Mouse (Mus musculus): ENCODE measurements at regions not wholly inside any gene's neighbourhood (a gene's known extent, or its start where the extent isn't known, plus 50 kb on each side); places are given as distances from the start of the nearest gene placed in this dataset.

GRCm38 (mm10) chr13:84062616-84063015 is 159.5 kb upstream of the Tmem161b start:
- Histone ChIP-seq H3K4me2 (ENCODE audit: low read length) (no peak overlapping the region), H3K4me1 (replicated peaks; ENCODE audit: insufficient read depth, low read length) (no peaks in the 10 kb centered on the region), H3K9me3 (replicated peaks; ENCODE audit: low read length) (no peaks in the 10 kb centered on the region), H3K36me3 (ENCODE audit: insufficient read depth, low read length) (no peaks in the 10 kb centered on the region), H3K27me3 (ENCODE audit: insufficient read depth, low read length) (no peaks in the 10 kb centered on the region), H3K4me3 (replicated peaks; ENCODE audit: low read depth, low read length) (no peak overlapping the region), H3K9ac (ENCODE audit: low read depth, low read length) (no peak overlapping the region), H3K27ac (no peak overlapping the region)
- ATAC-seq (replicated peaks; ENCODE audit: low FRiP score, low read depth) (no peak), DNase-seq (ENCODE audit: low spot score) (no peak)
- WGBS: 69% methylated on average over 2 of the region's 2 CpGs
- no peak for TF ChIP-seq CTCF (IDR thresholded peaks at IDR 0.05; ENCODE audit: low read depth)

GRCm38 (mm10) chr13:84063406-84063805 is 158.7 kb upstream of the Tmem161b start:
- H3K27me3 ChIP-seq (ENCODE audit: insufficient read depth, low read length): no peaks in the 10 kb centered on the region
- H3K4me2 ChIP-seq (ENCODE audit: low read length): no peak overlapping the region
- no peaks in the 10 kb centered on the region for H3K36me3 ChIP-seq (ENCODE audit: insufficient read depth, low read length)
- no peaks in the 10 kb centered on the region for H3K4me1 ChIP-seq (replicated peaks; ENCODE audit: insufficient read depth, low read length)
- no peak overlapping the region for H3K4me3 ChIP-seq (replicated peaks; ENCODE audit: low read depth, low read length)
- no peak overlapping the region for H3K27ac ChIP-seq
- H3K9ac ChIP-seq (ENCODE audit: low read depth, low read length): no peak overlapping the region
- no peak for TF ChIP-seq CTCF (IDR thresholded peaks at IDR 0.05; ENCODE audit: low read depth)
- H3K9me3 ChIP-seq (replicated peaks; ENCODE audit: low read length): no peaks in the 10 kb centered on the region
- DNase-seq (ENCODE audit: low spot score): no peak
- ATAC-seq (replicated peaks; ENCODE audit: low FRiP score, low read depth): no peak
- 46% methylated on average over 2 of the region's 2 CpGs for WGBS

- H3K36me3 ChIP-seq (ENCODE audit: insufficient read depth, low read length): no peaks in the 10 kb centered on the region
- no peaks in the 10 kb centered on the region for H3K4me1 ChIP-seq (replicated peaks; ENCODE audit: insufficient read depth, low read length)
- peak; percentile 68; the same call in 1 of the 2 replicates for ATAC-seq (replicated peaks; ENCODE audit: low FRiP score, low read depth)
- peak overlapping the region; percentile 30; the same call in 1 of the 2 replicates for H3K4me2 ChIP-seq (ENCODE audit: low read length)
- H3K27ac ChIP-seq: no peak overlapping the region
- peak; percentile 37 for DNase-seq (ENCODE audit: low spot score)
- WGBS: 38% methylated on average over 5 of the region's 5 CpGs
- H3K9ac ChIP-seq (ENCODE audit: low read depth, low read length): no peak overlapping the region
- no peaks in the 10 kb centered on the region for H3K9me3 ChIP-seq (replicated peaks; ENCODE audit: low read length)
- no peaks in the 10 kb centered on the region for H3K27me3 ChIP-seq (ENCODE audit: insufficient read depth, low read length)
- TF ChIP-seq CTCF (IDR thresholded peaks at IDR 0.05; ENCODE audit: low read depth): no peak
- H3K4me3 ChIP-seq (replicated peaks; ENCODE audit: low read depth, low read length): no peak overlapping the region
Measured at GRCm38 (mm10) chr13:84064291-84064940, 157.7 kb upstream of the Tmem161b start.

GRCm38 (mm10) chr13:84065256-84065898 is 156.7 kb upstream of the Tmem161b start:
- Histone ChIP-seq H3K4me3 (replicated peaks; ENCODE audit: low read depth, low read length) (no peak overlapping the region), H3K27ac (no peak overlapping the region), H3K4me2 (ENCODE audit: low read length) (no peak overlapping the region), H3K36me3 (ENCODE audit: insufficient read depth, low read length) (no peaks in the 10 kb centered on the region), H3K9ac (ENCODE audit: low read depth, low read length) (no peak overlapping the region), H3K9me3 (replicated peaks; ENCODE audit: low read length) (no peaks in the 10 kb centered on the region), H3K27me3 (ENCODE audit: insufficient read depth, low read length) (no peaks in the 10 kb centered on the region), H3K4me1 (replicated peaks; ENCODE audit: insufficient read depth, low read length) (no peaks in the 10 kb centered on the region)
- no peak for TF ChIP-seq CTCF (IDR thresholded peaks at IDR 0.05; ENCODE audit: low read depth)
- DNase-seq (ENCODE audit: low spot score) (no peak), ATAC-seq (replicated peaks; ENCODE audit: low FRiP score, low read depth) (no peak)
- 59% methylated on average over 8 of the region's 8 CpGs for WGBS

- no peaks in the 10 kb centered on the region for H3K4me1 ChIP-seq (replicated peaks; ENCODE audit: insufficient read depth, low read length)
- TF ChIP-seq CTCF (IDR thresholded peaks at IDR 0.05; ENCODE audit: low read depth): no peak
- H3K9me3 ChIP-seq (replicated peaks; ENCODE audit: low read length): no peaks in the 10 kb centered on the region
- ATAC-seq (replicated peaks; ENCODE audit: low FRiP score, low read depth) (no peak), DNase-seq (ENCODE audit: low spot score) (no peak)
- H3K27ac ChIP-seq: no peak overlapping the region
- H3K4me3 ChIP-seq (replicated peaks; ENCODE audit: low read depth, low read length): no peak overlapping the region
- WGBS: 56% methylated on average over 15 of the region's 15 CpGs
- H3K4me2 ChIP-seq (ENCODE audit: low read length): no peak overlapping the region
- H3K27me3 ChIP-seq (ENCODE audit: insufficient read depth, low read length): no peaks in the 10 kb centered on the region
- no peaks in the 10 kb centered on the region for H3K36me3 ChIP-seq (ENCODE audit: insufficient read depth, low read length)
- no peak overlapping the region for H3K9ac ChIP-seq (ENCODE audit: low read depth, low read length)
Measured at GRCm38 (mm10) chr13:84066211-84066959, 155.7 kb upstream of the Tmem161b start.

GRCm38 (mm10) chr13:84066960-84067665 is 155.0 kb upstream of the Tmem161b start:
- H3K4me1 ChIP-seq (replicated peaks; ENCODE audit: insufficient read depth, low read length): no peaks in the 10 kb centered on the region
- H3K4me2 ChIP-seq (ENCODE audit: low read length): no peak overlapping the region
- no peaks in the 10 kb centered on the region for H3K9me3 ChIP-seq (replicated peaks; ENCODE audit: low read length)
- 52% methylated on average over 4 of the region's 4 CpGs for WGBS
- H3K27ac ChIP-seq: no peak overlapping the region
- no peak overlapping the region for H3K4me3 ChIP-seq (replicated peaks; ENCODE audit: low read depth, low read length)
- no peak for ATAC-seq (replicated peaks; ENCODE audit: low FRiP score, low read depth)
- H3K9ac ChIP-seq (ENCODE audit: low read depth, low read length): no peak overlapping the region
- TF ChIP-seq CTCF (IDR thresholded peaks at IDR 0.05; ENCODE audit: low read depth): no peak
- no peak for DNase-seq (ENCODE audit: low spot score)
- H3K36me3 ChIP-seq (ENCODE audit: insufficient read depth, low read length): no peaks in the 10 kb centered on the region
- no peaks in the 10 kb centered on the region for H3K27me3 ChIP-seq (ENCODE audit: insufficient read depth, low read length)

Data from kidney, postnatal 0 days (tissue).